Mouse (Mus musculus): ENCODE data around the gene Ptprd.

Gene Ptprd

GRCm38 (mm10) chr4:76365871-76366270 lies 1845.9 kb downstream of the Ptprd start:
- DNase-seq, result peak; percentile 83

- no peak for DNase-seq
Observed at GRCm38 (mm10) chr4:76361546-76361945, 1850.2 kb downstream of the Ptprd start.

- no peak for DNase-seq
Observed at GRCm38 (mm10) chr4:76354167-76354566, 1857.6 kb downstream of the Ptprd start.

GRCm38 (mm10) chr4:76352468-76352867 lies 1859.3 kb downstream of the Ptprd start:
- no peak for DNase-seq

- no peak for DNase-seq
Observed at GRCm38 (mm10) chr4:76351201-76351979, 1860.4 kb downstream of the Ptprd start.

- DNase-seq, result no peak
Observed at GRCm38 (mm10) chr4:76350241-76350962, 1861.4 kb downstream of the Ptprd start.

GRCm38 (mm10) chr4:76344059-76344458 lies 1867.7 kb downstream of the Ptprd start:
- DNase-seq, result no peak

- no peak for DNase-seq
Observed at GRCm38 (mm10) chr4:76337926-76338325, 1873.8 kb downstream of the Ptprd start.

- peak; percentile 88 for DNase-seq
Observed at GRCm38 (mm10) chr4:76327346-76327745, 1884.4 kb downstream of the Ptprd start.

GRCm38 (mm10) chr4:76325646-76326045 lies 1886.1 kb downstream of the Ptprd start:
- no peak for DNase-seq

GRCm38 (mm10) chr4:76324928-76325327 lies 1886.8 kb downstream of the Ptprd start:
- DNase-seq, result peak; percentile 61

GRCm38 (mm10) chr4:76324509-76324908 lies 1887.3 kb downstream of the Ptprd start:
- DNase-seq, result no peak

- DNase-seq, result no peak
Observed at GRCm38 (mm10) chr4:76319874-76320273, 1891.9 kb downstream of the Ptprd start.

GRCm38 (mm10) chr4:76315977-76316376 lies 1895.8 kb downstream of the Ptprd start:
- DNase-seq, result peak; percentile 52

GRCm38 (mm10) chr4:76313749-76314148 lies 1898.0 kb downstream of the Ptprd start:
- no peak for DNase-seq

- no peak for DNase-seq
Observed at GRCm38 (mm10) chr4:76312593-76312992, 1899.2 kb downstream of the Ptprd start.

GRCm38 (mm10) chr4:76305987-76306386 lies 1905.8 kb downstream of the Ptprd start:
- DNase-seq, result no peak

- no peak for DNase-seq
Observed at GRCm38 (mm10) chr4:76297375-76297774, 1914.4 kb downstream of the Ptprd start.

- DNase-seq, result no peak
Observed at GRCm38 (mm10) chr4:76292733-76293357, 1918.9 kb downstream of the Ptprd start.

- DNase-seq, result no peak
Observed at GRCm38 (mm10) chr4:76290484-76290818, 1921.3 kb downstream of the Ptprd start.

- no peak for DNase-seq
Observed at GRCm38 (mm10) chr4:76289612-76290483, 1921.9 kb downstream of the Ptprd start.

- no peak for DNase-seq
Observed at GRCm38 (mm10) chr4:76286016-76286415, 1925.7 kb downstream of the Ptprd start.

- DNase-seq, result no peak
Observed at GRCm38 (mm10) chr4:76282886-76283285, 1928.9 kb downstream of the Ptprd start.

Data from cerebellum, adult 9-11 months (tissue).